Mouse (Mus musculus): ENCODE measurements around the gene Tgfbr2.

DNA sequence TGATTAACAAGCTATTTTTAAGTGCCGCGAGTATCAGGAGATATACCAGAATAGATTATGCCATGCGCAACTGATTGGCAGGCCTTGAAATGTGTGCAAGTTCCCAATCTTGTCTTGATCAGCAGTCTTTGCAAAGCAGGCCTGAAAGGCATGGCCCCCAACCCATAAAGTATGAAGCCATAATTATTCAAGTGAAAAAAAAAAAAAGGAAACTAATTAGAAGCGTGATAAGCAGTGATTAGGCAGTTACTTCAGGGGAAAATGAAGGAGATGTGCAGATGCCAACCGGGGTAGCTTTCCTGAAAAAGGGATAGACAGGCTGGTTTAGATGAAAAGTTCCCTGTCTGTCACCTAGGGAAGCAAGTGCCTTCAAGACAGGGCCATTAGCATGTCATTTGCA is 91.9 kb downstream of the Tgfbr2 start:
- TF ChIP-seq GATA1 (IDR thresholded peaks at IDR 0.05; ENCODE audit: low read length) (no peak), TAL1 (IDR thresholded peaks at IDR 0.05; ENCODE audit: low read length) (no peak)

All from erythroblast, embryonic 14.5 days (primary cell).